Mouse (Mus musculus) bone marrow, adult 2 months (tissue): ENCODE measurements around the gene Nkx1-2.

Experiments
- CTCF ChIP-seq: fragments of 200-500 bp; IDR thresholded peaks from 2 replicates; pipeline ENCODE4 v1.5.1; 2011; ENCODE audit warnings: low read length, control low read depth; ENCODE audit not compliant: control insufficient read depth, insufficient read depth
- POLR2A ChIP-seq: fragments of 200-500 bp; IDR thresholded peaks from 2 replicates; pipeline ENCODE4 v1.6.1; 2011; ENCODE audit warnings: low read depth, mild to moderate bottlenecking, control low read depth, low read length, borderline replicate concordance; ENCODE audit not compliant: control insufficient read depth

DNA sequence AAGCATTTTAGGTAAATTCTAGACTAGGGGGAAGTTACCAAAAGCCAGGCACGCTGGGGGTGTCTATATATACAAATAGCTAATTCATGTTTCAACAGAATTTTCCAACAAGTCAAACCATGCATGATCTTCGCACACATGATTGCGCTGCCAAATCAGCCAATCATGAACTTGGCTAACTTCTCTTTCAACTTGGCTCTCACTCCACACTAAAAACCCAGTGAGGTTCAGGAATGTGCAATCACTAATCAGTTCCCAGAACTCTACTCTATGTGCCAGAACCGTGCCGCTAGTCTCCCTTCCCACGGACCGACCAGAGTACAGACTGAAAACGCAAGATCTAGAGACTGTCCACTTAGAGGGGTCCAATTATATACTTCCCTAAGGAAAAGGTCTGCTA lies 28.0 kb downstream of the Nkx1-2 start:
- TF ChIP-seq CTCF (no peak), POLR2A (no peak)
